Mouse (Mus musculus): ENCODE measurements at regions not wholly inside any gene's neighbourhood (a gene's known extent, or its start where the extent isn't known, plus 50 kb on each side); places are given as distances from the start of the nearest gene placed in this dataset.

DNA sequence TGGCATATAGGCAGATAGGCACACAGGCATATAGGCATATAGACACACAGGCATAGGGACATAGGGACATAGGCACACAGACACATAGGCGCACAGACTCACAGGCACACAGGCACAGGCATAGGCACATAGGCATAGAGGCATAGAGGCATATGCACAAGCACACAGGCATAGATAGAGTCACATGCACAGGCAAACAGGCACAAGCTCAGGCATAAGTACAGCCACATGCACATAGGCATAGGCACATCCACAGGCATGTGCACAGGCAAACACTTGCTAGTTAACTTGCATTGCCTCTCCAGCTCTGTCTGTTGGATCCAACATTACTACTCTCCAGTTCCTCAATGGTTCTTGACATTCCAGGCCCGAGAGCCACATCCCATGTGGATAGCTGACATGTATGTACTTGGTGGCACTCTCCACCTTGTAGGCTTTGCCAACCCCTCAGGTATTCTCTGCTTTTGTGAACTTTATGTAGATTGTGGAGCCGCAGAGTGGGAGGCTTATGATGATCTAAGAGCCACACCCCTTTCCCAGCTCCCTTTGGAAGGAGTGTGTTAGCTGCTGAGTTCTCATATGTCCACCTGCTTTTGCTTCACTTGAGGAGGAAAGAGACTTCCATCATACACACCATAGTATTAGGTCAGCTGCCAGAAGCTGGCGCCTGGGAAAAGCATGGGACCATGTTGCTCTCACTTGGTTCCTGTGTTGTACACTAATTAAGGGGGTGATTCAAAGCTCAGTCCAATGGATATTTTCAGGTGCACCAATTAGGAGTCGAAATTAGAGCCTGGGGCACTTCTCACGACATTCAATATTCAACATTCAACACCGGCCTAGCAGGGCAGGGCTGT, 192.7 kb upstream of the Hhip start:
- Histone ChIP-seq H3K27me3 (no peaks in the 10 kb centered on the region), H3K4me2 (no peak overlapping the region), H3K9me3 (no peaks in the 10 kb centered on the region), H3K36me3 (no peaks in the 10 kb centered on the region), H3K27ac (no peak overlapping the region), H3K9ac (no peak overlapping the region), H3K4me3 (no peak overlapping the region), H3K4me1 (replicated peaks) (no peaks in the 10 kb centered on the region)
- 81% methylated on average over 7 of the region's 7 CpGs for WGBS
- no peak for ATAC-seq (ENCODE audit: low FRiP score)

DNA sequence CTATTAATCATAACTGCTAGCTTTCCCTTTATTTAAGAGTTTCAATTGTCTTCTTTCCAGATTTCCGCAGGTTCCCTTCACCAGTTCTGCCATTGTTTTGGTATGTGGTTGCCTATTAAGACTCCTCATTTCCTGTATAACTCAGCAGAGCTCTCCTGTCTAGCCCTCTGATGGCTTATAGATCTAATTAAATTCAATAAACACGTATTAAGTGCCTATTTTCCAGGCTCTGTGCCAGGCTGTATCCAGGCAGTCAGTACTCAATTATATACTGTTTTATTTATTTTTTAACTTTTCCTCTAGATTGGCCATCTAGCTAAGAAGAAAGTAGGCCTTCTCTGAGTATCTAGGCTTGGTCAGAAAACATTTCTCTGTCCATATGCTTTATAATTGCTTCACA, 192.0 kb upstream of the Hhip start:
- H3K9me3 ChIP-seq: no peaks in the 10 kb centered on the region
- no peaks in the 10 kb centered on the region for H3K4me1 ChIP-seq (replicated peaks)
- H3K27me3 ChIP-seq: no peaks in the 10 kb centered on the region
- H3K4me3 ChIP-seq: no peak overlapping the region
- no peak overlapping the region for H3K4me2 ChIP-seq
- no peak overlapping the region for H3K27ac ChIP-seq
- 82% methylated on average over 2 of the region's 2 CpGs for WGBS
- H3K36me3 ChIP-seq: no peaks in the 10 kb centered on the region
- no peak overlapping the region for H3K9ac ChIP-seq
- ATAC-seq (ENCODE audit: low FRiP score): no peak

DNA sequence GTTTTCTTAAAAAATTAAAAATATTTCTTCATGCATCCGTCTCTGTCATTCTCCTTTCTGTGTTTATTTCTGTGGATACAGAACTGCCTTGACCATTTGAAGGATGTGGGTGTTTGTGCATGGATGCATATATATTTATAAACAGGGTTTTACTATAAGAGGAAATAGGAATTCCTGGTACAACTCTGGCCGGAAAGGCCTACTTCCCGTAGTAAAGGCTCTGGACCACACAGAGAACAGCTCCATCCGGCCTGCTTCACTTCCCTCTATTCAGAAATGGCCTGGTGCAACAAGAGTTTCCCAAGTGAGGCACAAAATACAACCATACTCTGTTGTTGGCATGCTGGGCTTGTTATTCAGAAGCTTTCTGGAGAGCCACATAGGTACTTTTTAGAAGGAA, 182.1 kb upstream of the Hhip start:
- Histone ChIP-seq H3K27me3 (no peaks in the 10 kb centered on the region), H3K27ac (no peak overlapping the region), H3K4me2 (no peak overlapping the region), H3K36me3 (no peaks in the 10 kb centered on the region), H3K4me1 (replicated peaks) (no peaks in the 10 kb centered on the region), H3K9ac (no peak overlapping the region), H3K4me3 (no peak overlapping the region), H3K9me3 (no peaks in the 10 kb centered on the region)
- no peak for ATAC-seq (ENCODE audit: low FRiP score)
- 90% methylated on average over 4 of the region's 4 CpGs for WGBS

DNA sequence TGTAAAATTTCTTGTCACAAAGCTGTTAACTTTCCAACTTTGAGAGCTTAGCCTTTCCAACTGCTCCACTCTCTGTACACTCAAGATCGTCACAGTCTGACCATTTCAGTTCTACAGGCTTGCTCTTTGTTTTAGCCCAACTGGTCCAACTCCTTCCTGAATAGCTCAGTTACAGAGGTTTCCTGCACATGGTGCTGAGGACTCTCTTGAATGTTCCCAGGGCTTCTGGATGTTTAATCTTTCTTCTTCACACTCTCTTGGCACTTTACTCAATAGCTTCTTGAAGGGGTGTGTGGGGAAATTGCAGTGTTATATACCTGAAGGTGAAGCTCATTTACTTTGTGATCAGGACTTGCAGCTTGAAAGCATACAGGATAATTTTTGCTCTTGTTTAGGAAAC, 152.6 kb upstream of the Hhip start:
- no peak overlapping the region for H3K4me3 ChIP-seq
- no peaks in the 10 kb centered on the region for H3K9me3 ChIP-seq
- no peak overlapping the region for H3K9ac ChIP-seq
- no peak for ATAC-seq (ENCODE audit: low FRiP score)
- WGBS: 93% methylated on average over 1 of the region's 1 CpGs
- H3K27me3 ChIP-seq: 0 out of 2 replicates have a peak, but pooled peaks cover 2% of the 10 kb centered on the region
- no peaks in the 10 kb centered on the region for H3K36me3 ChIP-seq
- H3K4me2 ChIP-seq: no peak overlapping the region
- H3K4me1 ChIP-seq (replicated peaks): 0 out of 2 replicates have a peak, but pooled peaks cover under 1% of the 10 kb centered on the region
- H3K27ac ChIP-seq: no peak overlapping the region

DNA sequence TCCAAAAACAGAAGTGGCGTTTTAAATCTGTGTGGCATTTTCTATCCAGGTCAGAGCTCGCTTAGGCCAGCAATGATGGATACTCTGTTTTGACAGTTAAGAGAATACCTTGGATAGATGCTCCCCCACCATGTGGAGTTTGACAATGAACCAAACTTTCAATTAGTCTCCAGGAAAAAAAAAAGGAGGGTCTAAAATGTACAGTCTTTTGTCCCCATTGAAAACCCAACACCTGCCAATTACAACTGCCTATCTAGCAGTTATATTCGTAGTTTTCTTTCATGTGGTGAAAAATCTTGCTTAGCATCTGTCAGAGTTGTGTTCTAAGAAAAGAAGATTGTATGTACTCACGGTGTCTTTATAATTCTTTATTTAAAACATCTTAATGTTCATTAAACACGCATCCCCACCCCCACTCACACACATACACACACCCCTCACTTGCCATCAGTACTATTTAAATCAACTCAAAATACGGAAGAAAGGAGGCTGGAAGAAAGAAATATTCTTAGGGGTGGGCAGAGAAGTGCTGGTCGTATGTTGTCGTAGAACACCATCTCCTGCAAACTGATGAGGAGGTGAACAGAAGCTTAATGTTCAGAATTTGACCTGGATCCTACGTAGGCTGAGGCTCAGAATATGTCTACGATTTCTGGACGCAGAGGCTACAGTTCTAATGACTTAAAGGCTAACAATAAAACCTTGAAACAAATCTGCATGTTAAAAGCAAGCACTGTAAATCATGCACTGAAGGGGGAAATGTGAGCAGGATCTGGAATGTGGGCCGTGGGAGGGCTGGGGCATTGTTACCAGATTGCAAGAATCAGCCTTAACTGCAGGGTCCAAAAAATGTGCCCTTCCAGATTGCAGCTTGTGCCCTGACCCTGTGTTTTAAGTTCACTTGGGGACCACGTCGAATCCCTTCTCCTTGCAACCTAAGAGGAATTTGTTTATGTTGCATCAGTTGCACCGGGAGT, 147.2 kb upstream of the Hhip start:
- no peak for ATAC-seq (ENCODE audit: low FRiP score)
- 33% methylated on average over 15 of the region's 15 CpGs for WGBS

DNA sequence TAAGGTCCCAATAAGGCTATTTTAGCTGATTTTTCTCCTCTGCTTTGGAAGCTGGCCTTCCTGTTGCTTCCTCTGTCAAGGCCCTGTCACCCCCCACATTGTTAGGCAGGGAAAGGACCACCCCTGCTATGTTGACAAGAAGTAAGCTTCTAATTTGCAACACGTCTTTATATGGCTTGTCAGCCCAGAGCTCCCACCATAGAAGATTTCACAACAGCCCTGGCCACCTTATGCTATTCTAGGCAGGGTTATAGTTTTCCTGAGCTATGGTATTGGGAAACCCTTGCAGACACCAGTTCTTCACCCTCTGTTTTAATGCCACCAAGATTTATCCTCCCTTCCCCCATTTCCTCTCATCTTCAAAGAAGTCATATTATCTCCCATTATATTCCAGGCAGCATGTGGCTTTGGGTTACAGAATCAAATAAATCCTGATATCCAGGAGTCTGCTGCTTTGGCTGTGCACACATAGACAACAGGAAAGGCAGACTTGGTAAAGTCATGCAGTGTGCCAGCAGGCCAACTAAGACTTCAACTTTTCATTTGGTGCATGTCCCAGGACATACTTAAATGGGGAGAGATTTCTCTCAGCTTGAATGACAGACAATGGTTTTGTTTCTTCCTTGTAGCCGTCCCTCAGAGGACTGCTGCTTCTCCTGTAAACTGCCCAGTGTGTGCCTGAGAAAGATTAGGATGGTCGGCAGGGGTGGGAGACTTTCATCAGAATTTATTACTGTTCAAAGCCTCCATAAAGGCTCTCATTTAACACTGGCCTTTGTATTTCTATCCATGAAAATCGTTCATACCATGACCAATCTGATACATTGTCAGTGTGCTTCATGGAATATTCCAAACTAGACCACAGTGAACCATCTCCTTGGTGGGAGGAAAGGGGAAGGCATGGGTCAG, 146.2 kb upstream of the Hhip start:
- peaks cover 12% of the 10 kb centered on the region; the same call in 1 of the 2 replicates for H3K4me1 ChIP-seq (replicated peaks)
- no peaks in the 10 kb centered on the region for H3K36me3 ChIP-seq
- H3K9me3 ChIP-seq: no peaks in the 10 kb centered on the region
- no peak overlapping the region for H3K4me3 ChIP-seq
- H3K9ac ChIP-seq: no peak overlapping the region
- no peak overlapping the region for H3K4me2 ChIP-seq
- 0 out of 2 replicates have a peak, but pooled peaks have one; percentile 32 for ATAC-seq (ENCODE audit: low FRiP score)
- 25% methylated on average over 4 of the region's 4 CpGs for WGBS
- no peak overlapping the region for H3K27ac ChIP-seq
- 0 out of 2 replicates have a peak, but pooled peaks cover 2% of the 10 kb centered on the region for H3K27me3 ChIP-seq

More for the DNA sequence above, 147.2 kb upstream of the Hhip start:
- Histone ChIP-seq H3K4me3 (no peak overlapping the region), H3K4me1 (replicated peaks) (peaks cover 12% of the 10 kb centered on the region; the same call in 1 of the 2 replicates), H3K36me3 (no peaks in the 10 kb centered on the region), H3K27ac (no peak overlapping the region), H3K9me3 (no peaks in the 10 kb centered on the region), H3K9ac (no peak overlapping the region), H3K27me3 (0 out of 2 replicates have a peak, but pooled peaks cover 2% of the 10 kb centered on the region), H3K4me2 (no peak overlapping the region)

DNA sequence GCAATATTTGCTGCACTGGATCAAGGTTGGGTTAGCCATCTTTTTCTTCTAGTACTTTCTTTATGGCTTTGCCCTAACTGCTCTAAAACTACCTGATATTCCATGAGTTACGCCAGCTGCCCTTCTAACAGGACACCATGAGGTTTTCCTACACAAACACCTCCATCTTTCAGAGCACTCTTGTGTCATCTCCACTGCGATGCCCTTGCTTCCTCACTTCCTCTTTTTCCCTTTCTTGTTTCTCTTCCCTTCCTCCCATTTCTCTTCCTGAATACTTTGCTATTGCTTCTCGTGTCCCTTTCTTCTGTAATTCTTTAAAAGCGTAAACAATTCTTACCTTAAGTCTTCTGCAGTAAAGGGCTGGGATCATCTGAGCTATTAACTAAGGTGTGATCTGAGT, 139.9 kb upstream of the Hhip start:
- H3K27ac ChIP-seq: no peak overlapping the region
- H3K4me2 ChIP-seq: no peak overlapping the region
- ATAC-seq (ENCODE audit: low FRiP score): no peak
- no peak overlapping the region for H3K4me3 ChIP-seq
- H3K27me3 ChIP-seq: no peaks in the 10 kb centered on the region
- no peaks in the 10 kb centered on the region for H3K36me3 ChIP-seq
- no peaks in the 10 kb centered on the region for H3K4me1 ChIP-seq (replicated peaks)
- WGBS: 90% methylated on average over 4 of the region's 4 CpGs
- H3K9ac ChIP-seq: no peak overlapping the region
- no peaks in the 10 kb centered on the region for H3K9me3 ChIP-seq

DNA sequence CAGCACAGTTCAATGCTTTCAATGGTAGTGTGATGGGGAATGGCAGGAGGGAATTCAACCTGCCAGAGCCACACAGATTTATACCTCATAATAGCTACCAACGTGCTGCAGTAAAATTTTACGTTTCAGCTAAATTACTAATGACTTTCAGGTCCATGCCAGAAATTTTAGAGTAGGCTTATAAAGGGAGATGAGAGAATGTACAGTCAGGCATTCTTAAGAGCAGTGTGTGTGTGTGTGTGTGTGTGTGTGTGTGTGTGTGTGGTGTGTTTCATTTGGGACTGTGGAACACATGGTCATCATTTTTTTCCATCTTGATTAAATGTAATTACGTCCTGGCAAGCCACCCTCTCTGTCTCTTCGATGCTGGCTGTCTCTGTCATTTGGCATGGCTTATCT, 132.7 kb upstream of the Hhip start:
- Histone ChIP-seq H3K4me3 (no peak overlapping the region), H3K27ac (no peak overlapping the region), H3K9me3 (no peaks in the 10 kb centered on the region), H3K4me2 (no peak overlapping the region), H3K27me3 (no peaks in the 10 kb centered on the region), H3K9ac (no peak overlapping the region), H3K36me3 (no peaks in the 10 kb centered on the region), H3K4me1 (replicated peaks) (no peaks in the 10 kb centered on the region)
- ATAC-seq (ENCODE audit: low FRiP score): 0 out of 2 replicates have a peak, but pooled peaks have one; percentile 17
- 87% methylated on average over 4 of the region's 4 CpGs for WGBS

DNA sequence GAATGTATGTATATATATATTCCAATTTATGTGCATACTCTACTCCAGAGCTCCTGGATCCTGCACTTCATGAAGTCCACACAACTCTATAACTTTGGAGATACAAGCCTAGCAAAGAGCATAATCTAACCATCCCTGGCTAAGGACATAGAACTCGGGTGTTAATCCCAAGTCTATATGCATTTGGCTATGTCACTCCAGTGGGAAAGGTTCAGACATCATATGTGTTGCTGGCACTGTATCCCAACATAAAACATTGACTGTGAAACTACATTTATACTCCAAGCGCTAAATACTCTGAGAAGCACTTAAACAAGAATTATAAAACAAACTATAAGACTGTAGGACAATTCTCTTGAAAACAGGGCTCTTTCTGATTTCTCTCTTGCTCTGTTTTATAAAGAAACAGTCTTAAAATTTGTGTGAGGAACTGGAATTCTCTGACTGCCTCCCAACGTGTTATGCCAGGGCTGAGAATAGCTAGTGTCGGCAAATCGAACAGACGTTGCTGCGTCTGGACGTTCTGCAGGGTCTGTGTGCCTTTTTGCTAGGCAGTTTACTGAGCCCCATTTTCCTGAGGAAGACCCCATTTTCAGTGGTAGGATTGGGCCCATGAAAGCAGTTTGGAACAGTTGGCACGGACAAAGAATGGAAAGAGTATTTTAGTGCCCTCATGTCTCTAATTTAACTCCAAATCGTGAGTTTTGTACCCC, 132.1 kb upstream of the Hhip start:
- Histone ChIP-seq H3K36me3 (no peaks in the 10 kb centered on the region), H3K9me3 (no peaks in the 10 kb centered on the region), H3K9ac (no peak overlapping the region), H3K27me3 (no peaks in the 10 kb centered on the region), H3K4me1 (replicated peaks) (no peaks in the 10 kb centered on the region), H3K27ac (no peak overlapping the region), H3K4me3 (no peak overlapping the region), H3K4me2 (no peak overlapping the region)
- WGBS: 80% methylated on average over 10 of the region's 10 CpGs
- no peak for ATAC-seq (ENCODE audit: low FRiP score)

DNA sequence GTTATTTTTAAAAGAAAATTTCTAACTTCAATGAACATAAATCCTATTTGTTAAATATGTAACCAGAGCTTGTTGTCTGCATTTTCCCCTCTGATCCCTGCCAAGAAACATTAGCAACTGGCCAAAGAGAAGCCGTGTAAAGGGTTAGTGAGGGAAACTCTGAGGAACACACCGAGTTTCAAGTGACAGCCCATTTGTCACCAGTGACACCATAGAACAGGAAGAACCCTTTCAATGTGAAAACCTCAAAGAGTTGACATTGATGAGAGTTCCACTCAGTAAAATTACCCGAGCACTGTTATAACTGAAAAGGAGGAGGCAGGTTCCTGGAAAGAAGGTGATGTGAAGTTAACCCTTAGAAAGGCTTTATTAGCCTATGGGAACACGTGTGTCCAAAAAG, 127.5 kb upstream of the Hhip start:
- 48% methylated on average over 4 of the region's 4 CpGs for WGBS
- Histone ChIP-seq H3K27ac (no peak overlapping the region), H3K36me3 (no peaks in the 10 kb centered on the region), H3K9me3 (no peaks in the 10 kb centered on the region), H3K4me1 (replicated peaks) (no peaks in the 10 kb centered on the region), H3K4me3 (no peak overlapping the region), H3K9ac (no peak overlapping the region), H3K4me2 (no peak overlapping the region), H3K27me3 (no peaks in the 10 kb centered on the region)
- no peak for ATAC-seq (ENCODE audit: low FRiP score)

DNA sequence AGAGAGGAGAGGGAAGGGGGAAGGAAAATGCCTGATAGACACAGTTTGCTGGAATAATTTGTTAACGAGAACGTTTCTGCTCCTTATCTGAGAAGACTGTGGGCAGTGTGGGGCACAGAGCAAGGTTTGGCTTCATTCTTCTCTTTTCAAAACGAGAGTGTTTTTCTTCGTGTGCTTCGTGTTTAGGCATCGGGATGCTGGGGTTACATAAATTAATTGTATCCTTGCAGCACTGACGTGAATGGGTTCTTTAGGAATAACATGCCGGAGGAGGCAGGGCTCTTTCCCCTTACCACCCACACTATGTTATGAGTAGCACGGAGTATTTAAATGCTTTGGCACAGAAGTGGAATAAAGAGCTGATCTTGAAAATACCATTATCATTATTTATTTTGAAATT, 110.9 kb upstream of the Hhip start:
- no peaks in the 10 kb centered on the region for H3K4me1 ChIP-seq (replicated peaks)
- ATAC-seq (ENCODE audit: low FRiP score): no peak
- H3K36me3 ChIP-seq: no peaks in the 10 kb centered on the region
- H3K9me3 ChIP-seq: no peaks in the 10 kb centered on the region
- no peaks in the 10 kb centered on the region for H3K27me3 ChIP-seq
- H3K27ac ChIP-seq: no peak overlapping the region
- no peak overlapping the region for H3K9ac ChIP-seq
- 63% methylated on average over 9 of the region's 9 CpGs for WGBS
- H3K4me2 ChIP-seq: no peak overlapping the region
- no peak overlapping the region for H3K4me3 ChIP-seq

Measured in hindbrain, embryonic 13.5 days (tissue).